Mouse (Mus musculus) hindbrain, embryonic 11.5 days (tissue): Measurements from ENCODE around the gene Canx. TPM values are rescaled to one million over a fixed set of nuclear protein-coding genes. Genes with fewer than 3 reads are reported as not detected.

ENCODE experiments used
- ATAC-seq: fragments of 200-750 bp; cut with Nextera tagmentation; 2 replicates; pipeline ENCODE4 v1.8.0; 2017; ENCODE audit warnings: mild to moderate bottlenecking, moderate TSS enrichment, moderate library complexity; ENCODE audit not compliant: low FRiP score
- DNase-seq: peaks from one replicate; pipeline ENCODE4 v3.0.0-alpha.2; 2015; ENCODE audit warnings: low spot score
- H3K27ac ChIP-seq: fragments of 300-500 bp; sonication (generic); 2 replicates; pipeline ENCODE4 v1.5.1; 2014; ENCODE audit warnings: mild to moderate bottlenecking, low read depth, low read length
- H3K27me3 ChIP-seq: fragments of 300-500 bp; sonication (generic); 2 replicates; pipeline ENCODE4 v1.6.1; 2014; ENCODE audit warnings: mild to moderate bottlenecking, low read length, moderate library complexity, mixed read lengths; ENCODE audit not compliant: control insufficient read depth, insufficient read depth
- H3K36me3 ChIP-seq: fragments of 300-500 bp; sonication (generic); 2 replicates; pipeline ENCODE4 v1.6.1; 2014; ENCODE audit warnings: mild to moderate bottlenecking, low read length, moderate library complexity, mixed read lengths; ENCODE audit not compliant: control insufficient read depth, insufficient read depth
- H3K4me1 ChIP-seq: fragments of 300-500 bp; sonication (generic); replicated peaks from 2 replicates; pipeline ENCODE4 v1.6.1; 2014; ENCODE audit warnings: low read length, mixed read lengths; ENCODE audit not compliant: control insufficient read depth, insufficient read depth
- H3K4me2 ChIP-seq: fragments of 300-500 bp; sonication (generic); replicated peaks from 2 replicates; pipeline ENCODE4 v1.6.1; 2014; ENCODE audit warnings: mild to moderate bottlenecking, low read depth, low read length
- H3K4me3 ChIP-seq: fragments of 300-500 bp; sonication (generic); 2 replicates; pipeline ENCODE4 v1.5.1; 2014; ENCODE audit warnings: low read depth, low read length
- H3K9ac ChIP-seq: fragments of 300-500 bp; sonication (generic); 2 replicates; pipeline ENCODE4 v1.6.1; 2014; ENCODE audit warnings: low read depth, low read length
- H3K9me3 ChIP-seq: fragments of 300-500 bp; sonication (generic); 2 replicates; pipeline ENCODE4 v1.6.1; 2016; ENCODE audit warnings: low read length; ENCODE audit not compliant: control insufficient read depth
- WGBS: fragments of 180-500 bp; shearing (Covaris S2); extraction: QIAGEN DNeasy Blood & Tissue Kit; methylation state at CpG from one replicate; pipeline ENCODE4 v1.1.7; 2014; 5-methylcytosine and 5-hydroxymethylcytosine counted together
- polyA plus RNA-seq: library from polyadenylated mRNA; unstranded; fragments of >200 nt; fragmentation: Nextera tagmentation; extraction: Ambion mirVana; gene quantifications from 2 replicates; pipeline ENCODE4 v1.2.1, GENCODE M21; 2014

Canx gene
- polyA plus RNA-seq = 242 and 267 TPM in 2 replicates

GRCm38 (mm10) chr11:50325496-50326301, at the start of gene Canx:
Gene Canx, minus strand, starts transcription at chr11:50325673.
- H3K4me3 ChIP-seq = peak within 1 kb of the TSS; percentile 76

DNA sequence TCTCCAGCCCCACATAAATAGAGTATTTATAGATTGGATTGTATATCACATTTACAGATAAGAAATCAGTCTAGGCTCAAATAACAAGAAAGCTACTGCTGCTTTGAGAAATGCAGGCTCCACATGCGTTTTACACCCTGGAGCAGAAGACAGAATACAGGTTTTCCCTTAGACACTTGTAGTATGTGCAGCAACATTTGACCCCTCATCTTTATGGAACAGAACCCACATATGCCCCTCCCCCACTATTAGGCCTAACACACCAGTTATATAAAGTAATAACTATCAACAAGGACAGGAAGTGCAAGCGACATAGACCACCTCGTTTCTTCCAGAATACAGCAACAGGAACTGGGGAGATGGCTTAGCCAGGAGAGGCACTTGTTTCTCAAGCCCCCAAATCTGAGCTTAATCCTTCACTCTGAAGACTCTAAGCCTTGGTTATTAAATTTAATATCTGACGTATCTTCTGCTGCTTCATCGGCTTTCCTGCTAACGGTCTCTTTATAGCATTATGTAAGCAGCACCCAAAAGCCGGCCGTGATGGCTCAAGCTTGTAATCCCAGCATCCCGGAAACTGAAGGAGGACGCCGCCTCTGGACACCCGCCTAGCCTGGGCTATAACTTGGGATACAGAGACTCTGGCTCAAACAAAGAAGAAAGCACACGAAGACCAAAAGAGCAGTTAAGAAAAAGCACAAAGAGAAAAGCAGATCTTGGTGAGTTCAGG, 49.0 kb upstream of the Canx start:
- Histone ChIP-seq H3K27ac (no peak overlapping the region), H3K36me3 (no peaks in the 10 kb centered on the region), H3K27me3 (no peaks in the 10 kb centered on the region), H3K4me1 (peaks cover 5% of the 10 kb centered on the region), H3K4me2 (no peak overlapping the region), H3K9ac (no peak overlapping the region), H3K4me3 (no peak overlapping the region), H3K9me3 (no peaks in the 10 kb centered on the region)
- 90% methylated on average over 13 of the region's 13 CpGs for WGBS
- DNase-seq (no peak), ATAC-seq (no peak)

More at GRCm38 (mm10) chr11:50325496-50326301, at the start of gene Canx:
- Histone ChIP-seq H3K4me1 (no peaks in the 10 kb centered on the region; the same call in none of the 2 replicates), H3K9ac (peak within 1 kb of the TSS; percentile 93), H3K27me3 (no peaks in the 10 kb centered on the region), H3K9me3 (no peaks in the 10 kb centered on the region), H3K4me2 (peak within 1 kb of the TSS; percentile 72), H3K36me3 (peaks cover 3% of the 10 kb centered on the region; the same call in 1 of the 2 replicates), H3K27ac (peak within 1 kb of the TSS; percentile 74)
- ATAC-seq = peak; percentile 99
- peak; percentile 99 for DNase-seq
- under 1% methylated on average over 64 of the region's 64 CpGs for WGBS

- WGBS = 100% methylated on average over 1 of the region's 1 CpGs
- Histone ChIP-seq H3K4me3 (no peak overlapping the region), H3K27ac (no peak overlapping the region), H3K4me2 (no peak overlapping the region), H3K9me3 (no peaks in the 10 kb centered on the region), H3K27me3 (no peaks in the 10 kb centered on the region), H3K36me3 (no peaks in the 10 kb centered on the region), H3K9ac (no peak overlapping the region), H3K4me1 (peaks cover 4% of the 10 kb centered on the region; the same call in 1 of the 2 replicates)
- no peak for ATAC-seq
- no peak for DNase-seq
These were observed 48.1 kb upstream of the Canx start for GRCm38 (mm10) chr11:50373621-50374020.

- Histone ChIP-seq H3K9me3 (no peaks in the 10 kb centered on the region), H3K27ac (no peak overlapping the region), H3K36me3 (no peaks in the 10 kb centered on the region), H3K9ac (no peak overlapping the region), H3K4me3 (no peak overlapping the region), H3K27me3 (no peaks in the 10 kb centered on the region), H3K4me2 (no peak overlapping the region), H3K4me1 (peaks cover 4% of the 10 kb centered on the region; the same call in 1 of the 2 replicates)
- ATAC-seq (no peak), DNase-seq (no peak)
These were observed 47.6 kb upstream of the Canx start for GRCm38 (mm10) chr11:50373086-50373485.

- H3K27ac ChIP-seq = no peak overlapping the region
- H3K27me3 ChIP-seq = no peaks in the 10 kb centered on the region
- peak overlapping the region; percentile 63; the same call in 1 of the 2 replicates for H3K4me2 ChIP-seq
- no peaks in the 10 kb centered on the region for H3K9me3 ChIP-seq
- H3K36me3 ChIP-seq = no peaks in the 10 kb centered on the region
- DNase-seq = no peak
- 0 out of 2 replicates have a peak overlapping the region, but pooled peaks have one; percentile 32 for H3K4me3 ChIP-seq
- peaks cover 4% of the 10 kb centered on the region; the same call in 1 of the 2 replicates for H3K4me1 ChIP-seq
- no peak for ATAC-seq
- 92% methylated on average over 1 of the region's 1 CpGs for WGBS
- peak overlapping the region; percentile 77 for H3K9ac ChIP-seq
These were observed 46.4 kb upstream of the Canx start for GRCm38 (mm10) chr11:50371911-50372310.

GRCm38 (mm10) chr11:50371399-50371841, 45.9 kb upstream of the Canx start:
- Histone ChIP-seq H3K4me3 (peak overlapping the region; percentile 32), H3K36me3 (no peaks in the 10 kb centered on the region), H3K4me2 (peak overlapping the region; percentile 63), H3K4me1 (peaks cover 3% of the 10 kb centered on the region; the same call in 1 of the 2 replicates), H3K9me3 (no peaks in the 10 kb centered on the region), H3K27me3 (no peaks in the 10 kb centered on the region), H3K9ac (peak overlapping the region; percentile 77), H3K27ac (peak overlapping the region; percentile 67; the same call in 1 of the 2 replicates)
- 1% methylated on average over 18 of the region's 18 CpGs for WGBS
- ATAC-seq (peak; percentile 63; the same call in 1 of the 2 replicates), DNase-seq (peak; percentile 80)

GRCm38 (mm10) chr11:50370969-50371368, 45.5 kb upstream of the Canx start:
- no peak for DNase-seq

DNA sequence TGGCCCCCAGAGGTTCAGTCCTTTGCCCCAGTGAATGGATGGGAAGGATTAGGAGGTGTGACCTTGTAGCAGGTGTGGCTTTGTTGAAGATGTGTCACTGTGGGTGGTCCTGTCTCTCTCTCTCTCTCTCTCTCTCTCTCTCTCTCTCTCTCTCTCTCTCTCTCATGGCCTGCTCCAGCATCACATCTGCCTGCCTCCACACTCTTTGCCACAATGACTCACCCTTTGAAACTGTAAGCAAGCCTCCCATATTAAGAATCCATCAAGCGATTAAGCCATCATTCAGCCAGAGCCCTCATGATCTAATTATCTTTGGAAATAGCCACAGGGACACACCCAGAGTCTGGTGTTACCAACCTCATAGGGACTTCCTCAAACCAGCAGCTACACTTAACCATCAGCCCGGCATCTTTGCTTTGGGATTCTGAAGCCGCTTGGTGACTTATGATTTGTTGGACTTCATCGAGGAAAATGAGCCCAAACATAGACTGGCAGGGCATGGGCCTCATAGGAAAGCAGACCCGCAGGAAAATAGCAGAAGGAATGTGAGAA, 44.0 kb upstream of the Canx start:
- DNase-seq (no peak), ATAC-seq (no peak)
- Histone ChIP-seq H3K4me1 (no peaks in the 10 kb centered on the region), H3K4me3 (no peak overlapping the region), H3K9me3 (no peaks in the 10 kb centered on the region), H3K4me2 (no peak overlapping the region), H3K36me3 (no peaks in the 10 kb centered on the region), H3K9ac (no peak overlapping the region), H3K27ac (no peak overlapping the region), H3K27me3 (no peaks in the 10 kb centered on the region)
- 90% methylated on average over 5 of the region's 5 CpGs for WGBS

More at GRCm38 (mm10) chr11:50370969-50371368, 45.5 kb upstream of the Canx start:
- Histone ChIP-seq H3K4me1 (no peaks in the 10 kb centered on the region), H3K36me3 (no peaks in the 10 kb centered on the region), H3K4me2 (no peak overlapping the region), H3K4me3 (no peak overlapping the region), H3K9me3 (no peaks in the 10 kb centered on the region), H3K27me3 (no peaks in the 10 kb centered on the region), H3K9ac (no peak overlapping the region), H3K27ac (no peak overlapping the region)
- WGBS = 66% methylated on average over 4 of the region's 4 CpGs
- peak; percentile 71; the same call in 1 of the 2 replicates for ATAC-seq
